Mouse (Mus musculus) heart, postnatal 14 days (tissue): ENCODE measurements around the gene Ndufs2. TPM values are rescaled to one million over a fixed set of nuclear protein-coding genes. Genes with fewer than 3 reads are reported as not detected.

Source experiments
- DNase-seq, 2 experiments: peaks; one replicate each; pipeline ENCODE4 v3.0.0; 2021 to 2022
- intact Hi-C: fragments of 180-260 bp; cut with DNase I; formaldehyde crosslinking; loops from one replicate; pipeline ENCODE4 v1.15.1; 2025
- total RNA-seq, 2 experiments: library from RNA; stranded (reverse); gene quantifications; 2 replicates each; pipeline ENCODE4 v1.2.3; 2021

Gene Ndufs2
- total RNA-seq, 2 experiments from 2014 or later: 1,236 to 1,272 TPM

GRCm38 (mm10) chr1:171234538-171234937, 16.6 kb downstream of the Ndufs2 start:
- no peak for DNase-seq
- intact Hi-C loops: no loop called here

GRCm38 (mm10) chr1:171234126-171234525, 17.1 kb downstream of the Ndufs2 start, which contains the start of gene Fcer1g:
TSS of gene Fcer1g (minus strand) at chr1:171234365.
- intact Hi-C loops: no loop called here
- no peak for DNase-seq

GRCm38 (mm10) chr1:171232800-171233730, 18.1 kb downstream of the Ndufs2 start:
- no peak for DNase-seq
- intact Hi-C loops: no loop called here

- intact Hi-C loops: no loop called here
- no peak for DNase-seq
Measured at GRCm38 (mm10) chr1:171232348-171232747, 18.8 kb downstream of the Ndufs2 start.

GRCm38 (mm10) chr1:171231844-171232243, 19.3 kb downstream of the Ndufs2 start:
- intact Hi-C loops: no loop called here
- DNase-seq: no peak

- intact Hi-C loops: no loop called here
- DNase-seq: no peak
Measured at GRCm38 (mm10) chr1:171230215-171230614, 21.0 kb downstream of the Ndufs2 start.

- intact Hi-C loops: no loop called here
- no peak for DNase-seq
Measured at GRCm38 (mm10) chr1:171229750-171230149, 21.4 kb downstream of the Ndufs2 start.

- no peak for DNase-seq
- intact Hi-C loops: no loop called here
Measured at GRCm38 (mm10) chr1:171227879-171228278, 23.3 kb downstream of the Ndufs2 start.

- no peak for DNase-seq
- intact Hi-C loops: no loop called here
Measured at GRCm38 (mm10) chr1:171226780-171227179, 24.4 kb downstream of the Ndufs2 start.

- intact Hi-C loops: loop anchor here (2.0 kb wide), 1 partner anchor 58 kb away; no protein-coding TSS in a partner anchor
- DNase-seq: no peak
Measured at GRCm38 (mm10) chr1:171224857-171225256, 26.3 kb downstream of the Ndufs2 start, which contains the start of gene Apoa2. TSS of gene Apoa2 (plus strand) at chr1:171225054.

GRCm38 (mm10) chr1:171223796-171224195, 27.4 kb downstream of the Ndufs2 start:
- DNase-seq: no peak
- intact Hi-C loops: loop anchor here (2.0 kb wide), 3 partner anchors 15 to 59 kb away; no protein-coding TSS in a partner anchor

GRCm38 (mm10) chr1:171223168-171223567, 28.0 kb downstream of the Ndufs2 start:
- DNase-seq: no peak
- intact Hi-C loops: loop anchor here (2.0 kb wide), 2 partner anchors 16 to 34 kb away; no protein-coding TSS in a partner anchor

GRCm38 (mm10) chr1:171222238-171223155, 28.7 kb downstream of the Ndufs2 start, which contains the start of gene Tomm40l:
TSS of gene Tomm40l (minus strand) at chr1:171222514.
- peak; percentile 87 to 88 for DNase-seq
- intact Hi-C loops: loop anchor here (2.0 kb wide), 2 partner anchors 16 to 34 kb away; no protein-coding TSS in a partner anchor

- no peak for DNase-seq
- intact Hi-C loops: loop anchor here (1.0 to 2.0 kb wide), 4 partner anchors 17 to 105 kb away; no protein-coding TSS in a partner anchor
Measured at GRCm38 (mm10) chr1:171221281-171222193, 29.7 kb downstream of the Ndufs2 start.

GRCm38 (mm10) chr1:171220871-171221270, 30.3 kb downstream of the Ndufs2 start:
- intact Hi-C loops: loop anchor here (1.0 to 2.0 kb wide), 2 partner anchors 57 to 104 kb away; no protein-coding TSS in a partner anchor
- DNase-seq: peak; percentile 88 to 92

GRCm38 (mm10) chr1:171216241-171216955, 34.8 kb downstream of the Ndufs2 start:
- intact Hi-C loops: no loop called here
- DNase-seq: no peak

- no peak for DNase-seq
- intact Hi-C loops: no loop called here
Measured at GRCm38 (mm10) chr1:171213801-171214496, 37.2 kb downstream of the Ndufs2 start, which contains the start of gene Nr1i3. TSS of gene Nr1i3 (plus strand) at chr1:171213970.

- intact Hi-C loops: no loop called here
Measured at GRCm38 (mm10) chr1:171212854-171213253, 38.3 kb downstream of the Ndufs2 start.

More at GRCm38 (mm10) chr1:171212854-171213253, 38.3 kb downstream of the Ndufs2 start:
- DNase-seq: no peak
